Mouse (Mus musculus) liver, embryonic 14.5 days (tissue): Measurements from ENCODE around the gene Ccdc51. TPM values are rescaled to one million over a fixed set of nuclear protein-coding genes. Genes with fewer than 3 reads are reported as not detected.

Source experiments
- ATAC-seq: fragments of 200-750 bp; cut with Nextera tagmentation; 2 replicates; pipeline ENCODE4 v1.8.0; 2017; ENCODE audit warnings: moderate number of reproducible peaks, mild to moderate bottlenecking, moderate library complexity; ENCODE audit not compliant: insufficient read depth
- DNase-seq, 3 experiments: peaks; one replicate each; pipeline ENCODE4 v3.0.0-alpha.2; 2012 to 2013; ENCODE audit warnings: low read depth in 3 of 3, low spot score in 3 of 3
- H3K27ac ChIP-seq: fragments of 300-500 bp; sonication (generic); 2 replicates; pipeline ENCODE4 v1.5.1; 2014; ENCODE audit warnings: moderate library complexity, mild to moderate bottlenecking, control low read depth, inconsistent platforms
- H3K27me3 ChIP-seq: fragments of 300-500 bp; sonication (generic); 2 replicates; pipeline ENCODE4 v1.6.1; 2014; ENCODE audit warnings: mild to moderate bottlenecking, low read length, moderate library complexity; ENCODE audit not compliant: control insufficient read depth, insufficient read depth
- H3K36me3 ChIP-seq: fragments of 300-500 bp; sonication (generic); replicated peaks from 2 replicates; pipeline ENCODE4 v1.6.1; 2014; ENCODE audit warnings: low read depth; ENCODE audit not compliant: control insufficient read depth, insufficient read depth
- H3K4me1 ChIP-seq, 2 experiments: fragments of 200-500 bp in 1 of 2; fragments of 300-500 bp in 1 of 2; sonication (generic) in 1 of 2; replicated peaks; 2 replicates each; pipeline ENCODE4 v1.6.1; 2012 to 2014; ENCODE audit warnings: antibody characterized with exemption in 1 of 2, inconsistent platforms in 1 of 2, low read length in 1 of 2; ENCODE audit not compliant: control insufficient read depth in 2 of 2, insufficient read depth in 2 of 2
- H3K4me2 ChIP-seq: fragments of 300-500 bp; sonication (generic); 2 replicates; pipeline ENCODE4 v1.6.1; 2014; ENCODE audit warnings: low read depth, mild to moderate bottlenecking, control low read depth, moderate library complexity
- H3K4me3 ChIP-seq, 2 experiments: fragments of 200-500 bp in 1 of 2; fragments of 300-500 bp in 1 of 2; sonication (generic) in 1 of 2; 2 replicates each; pipeline ENCODE4 v1.5.1; 2012 to 2014; ENCODE audit warnings: low read depth in 2 of 2, low read length in 2 of 2, mild to moderate bottlenecking in 2 of 2, control low read depth in 1 of 2, inconsistent platforms in 1 of 2, moderate library complexity in 1 of 2; ENCODE audit not compliant: insufficient read depth in 1 of 2
- H3K9ac ChIP-seq: fragments of 300-500 bp; sonication (generic); replicated peaks from 2 replicates; pipeline ENCODE4 v1.6.1; 2014; ENCODE audit warnings: mild to moderate bottlenecking, control low read depth, moderate library complexity
- H3K9me3 ChIP-seq: fragments of 300-500 bp; sonication (generic); 2 replicates; pipeline ENCODE4 v1.6.1; 2016; ENCODE audit warnings: low read length, mixed read lengths; ENCODE audit not compliant: control insufficient read depth
- CTCF ChIP-seq: IDR thresholded peaks from 2 replicates; pipeline ENCODE4 v1.5.1; 2016; ENCODE audit warnings: antibody characterized with exemption, low read depth, control low read depth
- EP300 ChIP-seq: IDR thresholded peaks from 2 replicates; pipeline ENCODE4 v1.6.1; 2016; ENCODE audit warnings: antibody characterized with exemption, low read depth
- WGBS: fragments of 180-500 bp; shearing (Covaris S2); extraction: QIAGEN DNeasy Blood & Tissue Kit; methylation state at CpG from one replicate; pipeline ENCODE4 v1.1.7; 2014; ENCODE audit not compliant: insufficient replicate concordance; 5-methylcytosine and 5-hydroxymethylcytosine counted together
- polyA plus RNA-seq, 2 experiments: library from polyadenylated mRNA; depleted of rRNA in 1 of 2; stranded (reverse) in 1 of 2; unstranded in 1 of 2; fragments of >200 nt; fragmentation: Nextera tagmentation in 1 of 2; extraction: Ambion mirVana in 1 of 2; gene quantifications; 2 replicates each; pipeline versions ENCODE4 v1.2.1 to v1.2.3; 2012 to 2014

Ccdc51 gene
- polyA plus RNA-seq, 2 experiments = 7.1 to 12.1 TPM

DNA sequence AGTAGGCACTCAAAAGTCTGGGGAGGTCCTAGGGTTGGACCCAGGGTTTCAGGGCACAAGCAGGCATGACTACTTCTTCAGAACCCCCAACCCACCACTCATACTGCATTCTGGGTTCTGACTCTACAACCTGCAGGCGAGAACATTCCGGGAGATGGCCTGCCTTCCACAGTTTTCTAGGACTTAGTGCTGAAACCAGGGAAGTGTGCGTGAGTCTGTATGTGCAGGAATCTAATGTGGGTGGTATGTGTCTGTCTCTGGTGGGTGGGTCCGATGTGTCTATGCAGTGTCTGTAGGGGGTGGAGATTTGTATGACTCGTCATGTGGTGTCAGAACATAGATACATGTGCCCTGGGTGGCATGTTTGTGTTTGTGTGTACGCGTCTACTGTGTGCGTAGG is 16.1 kb downstream of the Ccdc51 start:
- Histone ChIP-seq H3K9me3 (no peaks in the 10 kb centered on the region), H3K27ac (no peak overlapping the region), H3K27me3 (peaks cover 30% of the 10 kb centered on the region), H3K36me3 (no peaks in the 10 kb centered on the region), H3K4me3 (no peak overlapping the region), H3K4me2 (0 out of 2 replicates have a peak overlapping the region, but pooled peaks have one; percentile 6), H3K9ac (no peak overlapping the region), H3K4me1 (peaks cover 0 to 10% of the 10 kb centered on the region in 2 experiments; a peak in 1 of 4 replicates)
- ATAC-seq = no peak
- no peak for DNase-seq
- no peak for TF ChIP-seq EP300
- TF ChIP-seq CTCF = no peak
- 74% methylated on average over 8 of the region's 8 CpGs for WGBS

DNA sequence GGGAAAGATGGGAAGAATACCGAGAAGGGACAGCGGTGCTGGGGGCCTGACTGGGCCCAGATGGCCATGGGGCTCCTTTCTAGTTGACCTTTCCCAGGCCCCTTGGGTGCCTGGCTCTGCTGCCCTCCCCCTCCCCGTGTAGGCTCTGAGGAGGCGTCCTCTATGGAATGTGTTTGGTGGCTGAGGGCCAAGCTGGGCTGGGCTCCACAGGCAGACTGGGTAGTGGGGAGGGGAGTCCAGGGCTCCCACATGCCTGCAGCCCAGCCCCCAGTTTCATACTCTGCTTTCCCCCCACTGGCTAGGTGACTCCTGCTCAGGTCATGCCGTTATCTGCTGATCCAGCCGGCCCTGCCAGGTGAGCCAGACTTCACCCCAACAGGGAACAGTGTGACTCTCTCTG is 16.7 kb downstream of the Ccdc51 start:
- no peak for TF ChIP-seq CTCF
- TF ChIP-seq EP300 = no peak
- Histone ChIP-seq H3K27ac (no peak overlapping the region), H3K9ac (no peak overlapping the region), H3K4me3 (no peak overlapping the region), H3K4me2 (no peak overlapping the region), H3K27me3 (peaks cover 30% of the 10 kb centered on the region), H3K4me1 (peaks cover 0 to 10% of the 10 kb centered on the region in 2 experiments; a peak in 1 of 4 replicates), H3K36me3 (no peaks in the 10 kb centered on the region), H3K9me3 (no peaks in the 10 kb centered on the region)
- DNase-seq (no peak), ATAC-seq (no peak)
- 63% methylated on average over 6 of the region's 6 CpGs for WGBS

DNA sequence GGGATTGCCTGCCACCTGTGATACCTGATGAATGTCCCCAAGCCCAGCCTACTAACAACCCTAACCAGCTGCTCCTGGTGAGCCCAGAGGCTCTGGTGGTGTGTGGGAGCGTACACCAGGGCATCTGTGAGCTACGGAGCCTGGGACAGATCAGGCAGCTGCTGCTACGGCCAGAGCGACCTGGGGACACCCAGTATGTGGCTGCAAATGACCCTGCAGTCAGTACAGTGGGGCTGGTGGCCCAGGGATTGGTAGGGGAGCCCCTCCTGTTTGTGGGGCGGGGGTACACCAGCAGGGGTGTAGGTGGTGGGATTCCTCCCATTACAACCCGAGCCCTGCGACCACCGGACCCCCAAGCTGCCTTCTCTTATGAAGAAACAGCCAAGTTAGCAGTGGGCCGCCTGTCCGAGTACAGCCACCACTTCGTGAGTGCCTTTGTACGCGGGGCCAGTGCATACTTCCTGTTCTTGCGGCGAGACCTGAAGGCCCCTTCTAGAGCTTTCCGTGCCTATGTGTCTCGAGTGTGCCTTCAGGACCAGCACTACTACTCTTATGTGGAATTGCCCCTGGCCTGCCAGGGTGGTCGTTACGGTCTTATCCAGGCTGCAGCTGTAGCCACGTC is 18.1 kb downstream of the Ccdc51 start:
- ATAC-seq = no peak
- Histone ChIP-seq H3K4me1 (peaks cover 0 to 10% of the 10 kb centered on the region in 2 experiments; a peak in 1 of 4 replicates), H3K27me3 (peaks cover 16% of the 10 kb centered on the region), H3K9me3 (no peaks in the 10 kb centered on the region), H3K36me3 (no peaks in the 10 kb centered on the region), H3K27ac (no peak overlapping the region), H3K4me3 (no peak overlapping the region), H3K9ac (no peak overlapping the region), H3K4me2 (no peak overlapping the region)
- TF ChIP-seq CTCF (no peak), EP300 (no peak)
- 60% methylated on average over 20 of the region's 20 CpGs for WGBS
- DNase-seq = no peak

DNA sequence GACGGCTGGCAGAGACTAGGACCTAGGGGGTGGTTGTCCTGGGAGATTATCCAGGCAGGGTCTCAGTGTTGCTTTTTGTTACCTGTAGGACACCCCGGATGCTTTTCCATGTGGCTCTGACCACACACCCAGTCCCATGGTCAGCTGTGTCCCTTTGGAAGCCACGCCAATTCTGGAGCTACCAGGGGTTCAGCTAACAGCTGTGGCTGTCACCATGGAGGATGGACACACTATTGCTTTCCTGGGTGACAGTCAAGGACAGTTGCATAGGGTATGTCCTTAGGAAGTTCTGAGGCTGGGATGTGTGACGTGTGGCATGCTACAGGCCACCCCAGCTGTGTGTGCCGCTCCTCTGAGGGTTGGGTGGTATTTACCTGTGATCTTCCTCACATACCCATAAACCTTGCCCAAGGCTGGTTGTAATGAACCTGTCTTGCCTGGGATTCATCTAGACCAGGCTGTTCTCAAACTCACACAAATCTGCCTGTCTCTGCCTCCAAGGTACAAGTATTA is 19.7 kb downstream of the Ccdc51 start:
- no peak overlapping the region for H3K9ac ChIP-seq
- DNase-seq (no peak), ATAC-seq (no peak)
- H3K4me2 ChIP-seq = no peak overlapping the region
- WGBS = 59% methylated on average over 5 of the region's 5 CpGs
- no peaks in the 10 kb centered on the region for H3K36me3 ChIP-seq
- no peaks in the 10 kb centered on the region for H3K9me3 ChIP-seq
- no peak for TF ChIP-seq CTCF
- no peak for TF ChIP-seq EP300
- no peaks in the 10 kb centered on the region; the same call in 1 of the 2 replicates for H3K27me3 ChIP-seq
- H3K4me1 ChIP-seq = peaks cover 0 to 8% of the 10 kb centered on the region in 2 experiments; a peak in 1 of 4 replicates
- no peak overlapping the region for H3K4me3 ChIP-seq
- no peak overlapping the region for H3K27ac ChIP-seq

DNA sequence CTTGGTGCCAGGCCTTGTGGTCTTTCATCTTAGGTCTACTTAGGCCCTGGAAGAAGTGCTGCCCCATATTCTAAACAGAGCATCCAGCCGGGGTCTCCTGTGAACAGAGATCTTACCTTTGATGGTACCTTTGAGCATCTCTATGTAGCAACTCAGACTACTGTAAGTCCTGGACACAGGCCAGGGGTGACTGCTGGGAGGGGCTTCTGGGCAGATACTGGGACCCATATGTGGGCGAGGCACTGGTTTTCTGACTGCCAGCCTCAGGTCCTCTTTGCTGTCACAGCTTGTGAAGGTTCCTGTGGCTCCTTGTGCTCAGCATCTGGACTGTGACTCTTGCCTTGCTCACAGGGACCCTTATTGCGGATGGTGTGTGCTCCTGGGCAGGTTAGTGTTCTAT is 20.2 kb downstream of the Ccdc51 start:
- H3K4me1 ChIP-seq = peaks cover 0 to 8% of the 10 kb centered on the region in 2 experiments; a peak in 1 of 4 replicates
- DNase-seq (no peak), ATAC-seq (no peak)
- no peaks in the 10 kb centered on the region for H3K27me3 ChIP-seq
- no peaks in the 10 kb centered on the region for H3K9me3 ChIP-seq
- no peak overlapping the region for H3K27ac ChIP-seq
- WGBS = 69% methylated on average over 3 of the region's 3 CpGs
- no peak for TF ChIP-seq EP300
- no peak for TF ChIP-seq CTCF
- H3K9ac ChIP-seq = no peak overlapping the region
- H3K4me2 ChIP-seq = no peak overlapping the region
- H3K36me3 ChIP-seq = no peaks in the 10 kb centered on the region
- no peak overlapping the region for H3K4me3 ChIP-seq
